Mouse (Mus musculus): Measurements from ENCODE around the gene Adamts4.
A peak's percentile ranks its signal among the peaks of the same experiment; 100 is the strongest.
"Not testable (repeated sequence)": the region's sequence is repeated elsewhere in the genome, so short reads cannot be mapped to it uniquely, and the experiment has no call there.

Adamts4 gene

GRCm38 (mm10) chr1:171279012-171279705 lies 28.9 kb downstream of the Adamts4 start:
- no peak for DNase-seq (ENCODE audit: low spot score in 2 of 2)

DNA sequence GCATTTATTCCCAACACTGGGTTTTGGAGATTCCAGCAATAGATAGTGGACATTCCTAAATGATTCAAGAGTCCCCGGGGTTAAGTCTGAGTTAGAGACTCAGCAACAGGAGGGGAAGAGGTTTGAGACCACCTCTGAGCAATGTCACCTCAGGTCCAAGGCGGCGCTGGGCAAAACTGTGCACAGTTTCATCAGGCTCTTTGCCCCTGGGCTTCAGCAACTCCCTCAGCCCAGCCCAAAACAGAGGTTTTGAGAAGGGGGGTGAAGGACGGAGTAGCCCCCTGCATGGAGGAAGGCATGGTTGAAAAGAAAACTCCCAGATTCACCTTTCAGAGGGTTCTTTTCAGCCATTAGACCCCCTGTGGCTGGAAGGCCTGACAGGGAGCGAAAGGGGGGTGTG lies 29.5 kb downstream of the Adamts4 start:
- no peak for DNase-seq (ENCODE audit: low spot score in 2 of 2)

DNA sequence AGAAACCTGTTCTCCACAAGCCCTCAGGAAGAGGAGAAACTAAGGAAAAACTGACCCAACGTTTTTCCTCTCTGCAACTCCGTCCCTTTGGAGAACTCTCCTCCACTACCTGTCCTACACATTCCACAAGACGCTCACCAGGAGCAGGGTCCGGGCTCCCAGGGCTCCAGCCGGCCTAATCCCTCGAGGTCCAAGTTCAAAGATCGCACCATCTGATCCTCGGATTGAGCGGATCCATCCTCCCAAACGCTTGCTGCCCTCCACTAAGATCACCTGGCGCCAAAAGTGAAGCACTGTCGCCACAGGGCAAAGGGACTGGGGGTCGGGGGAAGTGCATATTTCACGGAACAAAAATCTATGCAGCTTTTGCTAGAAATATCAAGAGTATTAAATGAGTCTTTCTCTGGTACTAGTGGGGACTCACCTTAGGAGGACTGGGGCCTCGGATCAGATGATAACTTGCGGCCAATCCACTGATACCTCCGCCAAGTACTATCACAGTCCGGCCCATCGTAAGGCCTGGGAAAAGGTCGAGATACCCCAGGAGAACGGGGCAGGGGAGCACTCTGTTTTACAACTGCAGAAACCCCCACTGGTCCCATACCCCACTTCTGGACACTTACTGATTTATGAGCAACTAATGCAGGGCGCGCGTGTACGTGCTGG lies 30.2 kb downstream of the Adamts4 start:
- peak in 1 of 2 experiments; percentile 2 for DNase-seq (ENCODE audit: low spot score in 2 of 2)

GRCm38 (mm10) chr1:171280916-171281527 lies 30.8 kb downstream of the Adamts4 start, which contains the start of gene Ppox:
Gene Ppox, minus strand, starts transcription at chr1:171281186.
- peak; percentile 91 to 96 for DNase-seq (ENCODE audit: low spot score in 2 of 2)

DNA sequence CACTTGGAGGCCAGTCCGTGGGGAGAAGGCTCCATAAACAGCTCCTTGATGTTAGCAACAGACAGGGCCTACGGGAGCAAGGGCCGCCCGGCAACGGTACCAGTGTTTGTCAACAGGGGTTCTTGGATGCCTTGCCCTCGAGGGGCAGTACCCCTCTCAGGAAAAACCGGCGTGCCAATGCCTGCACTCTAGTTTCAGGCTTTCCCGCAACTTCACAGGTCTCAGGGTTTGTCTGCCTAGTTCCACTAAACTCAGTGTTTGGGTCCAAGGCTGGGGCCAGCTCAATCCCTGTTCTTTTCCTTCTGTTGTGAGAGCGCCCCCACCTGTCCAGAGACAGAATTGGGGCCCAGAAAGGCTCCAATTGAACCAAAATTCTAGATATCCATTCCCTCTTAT lies 31.3 kb downstream of the Adamts4 start:
- DNase-seq (ENCODE audit: low spot score in 2 of 2) = peak; percentile 48 to 63

GRCm38 (mm10) chr1:171282086-171282805 lies 32.0 kb downstream of the Adamts4 start:
- peak in 1 of 2 experiments; percentile 0 for DNase-seq (ENCODE audit: low spot score in 2 of 2)

DNA sequence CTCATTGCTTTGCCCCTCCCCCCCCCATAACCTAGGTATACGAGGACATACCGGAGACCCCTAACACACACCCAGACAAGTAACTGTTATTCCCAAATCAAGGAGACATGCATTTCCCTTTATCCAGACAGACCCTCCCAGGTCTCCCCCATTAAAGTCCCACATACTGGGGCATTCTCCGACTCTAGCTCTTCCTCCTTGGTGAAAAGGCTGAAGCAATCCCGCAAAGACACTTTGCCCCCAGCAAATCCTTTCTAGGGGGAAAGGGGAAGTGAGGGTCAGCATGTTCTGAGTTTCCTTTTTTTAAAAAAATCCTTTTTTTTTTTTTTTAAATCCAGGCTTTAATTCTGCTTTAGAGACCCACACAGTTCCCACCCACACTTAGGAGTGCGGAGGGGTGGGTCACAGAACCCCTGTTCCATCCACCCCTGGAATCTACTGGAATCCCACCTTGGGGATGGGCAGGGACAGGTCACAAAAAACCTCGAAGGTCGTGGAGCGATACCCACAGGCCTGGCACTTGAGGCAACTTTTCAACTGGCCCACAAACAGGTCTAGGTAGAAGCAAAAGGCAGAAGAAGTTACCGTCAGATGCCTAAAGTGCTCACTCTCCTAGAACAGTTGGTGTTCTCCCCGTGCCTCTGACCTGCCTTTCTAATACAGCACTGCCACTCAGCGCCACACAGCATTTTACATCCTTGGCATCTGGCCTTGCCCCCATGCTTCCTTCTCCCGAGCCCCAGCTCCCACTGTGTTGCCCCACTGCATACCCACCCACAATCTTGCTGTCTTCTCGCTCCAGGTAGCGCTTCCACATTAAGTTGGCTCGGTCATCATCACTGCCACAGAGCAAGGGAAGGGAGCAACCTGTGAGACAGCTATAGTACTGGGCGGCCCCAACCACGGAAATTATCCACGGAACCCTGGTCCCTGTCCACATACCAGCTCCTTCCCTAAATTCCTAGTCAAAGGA lies 33.3 kb downstream of the Adamts4 start:
- DNase-seq (ENCODE audit: low spot score in 2 of 2) = peak in 1 of 2 experiments; percentile 1

DNA sequence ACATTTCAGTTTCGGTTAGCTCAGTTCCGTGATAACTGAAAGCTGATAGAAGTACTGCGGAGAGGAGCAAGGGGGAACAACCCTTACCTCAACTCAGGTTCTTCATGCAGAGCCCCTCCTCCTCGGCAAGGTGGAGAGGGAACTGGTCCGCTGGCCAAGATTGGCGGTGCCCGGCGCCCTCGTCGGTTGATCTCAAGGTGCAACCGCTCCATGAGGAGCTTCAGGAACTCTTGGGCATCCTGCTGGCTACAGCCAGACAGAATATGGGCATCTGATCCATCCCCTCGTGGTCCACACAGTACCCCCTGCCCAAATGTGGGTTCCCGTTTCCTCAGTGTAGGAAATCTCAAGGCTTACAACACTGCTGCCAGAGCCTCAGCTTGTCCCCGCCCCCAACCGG lies 34.3 kb downstream of the Adamts4 start:
- peak in 1 of 2 experiments; percentile 2 for DNase-seq (ENCODE audit: low spot score in 2 of 2)

DNA sequence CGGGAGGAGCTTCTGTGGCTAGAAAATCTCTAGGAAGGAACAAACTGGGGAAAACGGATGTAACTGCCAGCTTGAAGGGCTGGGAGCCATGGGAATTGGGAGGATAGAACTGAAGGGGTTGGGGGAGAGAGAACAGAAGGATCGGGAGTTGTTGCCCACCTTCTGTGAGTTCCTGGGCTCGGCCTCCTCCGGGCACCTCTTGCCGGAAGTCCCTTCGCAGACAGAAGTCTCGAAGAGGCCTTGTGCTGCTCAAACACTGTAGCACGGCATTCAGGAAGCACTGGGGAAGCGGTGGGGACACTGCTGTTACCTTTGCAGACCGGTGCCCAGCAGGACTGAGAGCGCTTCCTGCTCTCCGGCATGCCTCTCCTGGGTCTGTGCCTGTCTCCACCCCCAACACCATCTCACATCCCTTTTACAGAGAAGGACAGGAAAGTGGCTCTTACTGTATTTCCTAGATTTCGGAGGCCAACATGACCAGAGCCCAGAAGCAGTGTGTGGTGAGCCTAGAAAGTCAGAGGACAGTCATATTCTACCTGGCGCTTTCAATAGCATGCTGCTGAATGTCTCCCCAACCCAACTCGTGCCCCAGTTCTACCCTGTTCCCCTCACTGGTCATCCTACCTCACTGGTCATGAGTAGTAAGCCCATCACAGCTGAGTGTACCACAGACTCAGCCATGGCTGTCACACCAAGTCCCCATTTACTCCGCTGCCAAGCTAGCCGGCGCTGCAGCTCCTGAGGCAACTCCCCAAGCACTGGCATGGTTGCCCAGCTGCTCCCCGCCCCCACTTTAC lies 35.1 kb downstream of the Adamts4 start:
- DNase-seq (ENCODE audit: low spot score in 2 of 2) = peak in 1 of 2 experiments; percentile 1

GRCm38 (mm10) chr1:171286517-171286916 lies 36.3 kb downstream of the Adamts4 start:
- DNase-seq (ENCODE audit: low spot score in 2 of 2) = no peak

DNA sequence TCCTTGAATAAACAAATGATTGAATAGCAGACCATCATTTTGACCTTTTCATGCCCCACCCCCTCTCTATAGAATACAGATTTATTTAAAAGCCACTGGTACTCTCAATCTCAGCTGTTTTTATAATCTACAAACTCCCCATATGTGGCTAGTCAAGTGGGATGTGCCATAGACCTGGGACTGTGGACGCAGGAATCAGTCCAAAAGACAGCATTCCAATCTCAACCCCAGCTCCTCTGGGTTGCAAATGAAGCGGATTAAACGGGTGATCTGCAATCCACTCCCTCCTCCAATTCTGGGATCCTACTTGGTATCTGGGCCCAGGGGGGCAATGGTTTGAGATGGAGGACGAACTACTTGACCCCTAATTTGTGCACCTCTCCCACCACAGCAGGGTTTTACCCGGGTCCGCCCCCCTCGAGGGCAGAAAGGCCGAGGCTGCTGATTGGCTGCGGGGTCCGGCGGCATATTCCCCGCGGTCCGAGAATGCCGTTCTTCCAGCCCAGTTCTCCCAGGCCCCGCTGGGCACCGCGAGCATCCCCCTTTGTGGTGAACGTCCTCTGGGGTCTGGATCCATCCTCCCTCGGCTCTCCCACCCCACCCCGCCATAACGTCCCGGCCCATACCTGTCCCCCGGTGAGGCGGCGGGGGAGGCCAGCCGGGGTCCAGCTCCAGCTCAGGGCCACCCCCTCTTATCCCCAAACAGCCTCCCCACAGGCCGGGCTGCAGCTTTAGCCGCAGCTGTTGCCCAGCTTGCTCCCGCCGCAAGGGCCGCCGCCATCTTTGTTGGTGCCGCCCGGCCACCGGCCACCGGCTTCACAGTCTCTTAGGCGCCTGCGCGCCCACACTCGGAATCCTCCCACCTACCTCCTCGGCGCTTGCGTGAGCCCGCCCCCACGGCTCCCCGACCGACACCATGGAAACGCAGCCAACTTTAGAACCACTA lies 37.2 kb downstream of the Adamts4 start, which contains the start of gene Usp21:
TSS of gene Usp21 (minus strand) at position 856 of the 946 bp plus-strand sequence.
- DNase-seq (ENCODE audit: low spot score in 2 of 2) = peak; percentile 93 to 95

DNA sequence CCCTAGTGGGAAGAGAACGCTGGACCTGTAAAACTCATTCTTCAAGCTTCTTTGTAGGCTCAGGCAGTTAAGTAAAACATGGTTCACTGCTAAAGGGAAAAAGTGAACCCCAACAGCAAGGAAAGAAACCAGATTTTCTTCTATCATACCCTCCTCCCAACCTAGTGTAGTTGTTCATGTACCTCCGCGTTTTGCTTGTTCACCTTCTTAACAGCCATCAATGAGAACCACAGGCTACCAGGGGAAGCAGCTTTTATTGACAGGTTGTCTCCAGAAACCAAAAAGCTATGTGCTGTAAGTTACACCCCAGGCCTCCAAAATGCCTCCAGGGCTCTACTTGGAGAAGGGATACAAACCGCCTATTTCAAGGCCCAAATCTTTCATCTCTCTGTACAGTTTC lies 38.1 kb downstream of the Adamts4 start:
- DNase-seq (ENCODE audit: low spot score in 2 of 2) = no peak

DNA sequence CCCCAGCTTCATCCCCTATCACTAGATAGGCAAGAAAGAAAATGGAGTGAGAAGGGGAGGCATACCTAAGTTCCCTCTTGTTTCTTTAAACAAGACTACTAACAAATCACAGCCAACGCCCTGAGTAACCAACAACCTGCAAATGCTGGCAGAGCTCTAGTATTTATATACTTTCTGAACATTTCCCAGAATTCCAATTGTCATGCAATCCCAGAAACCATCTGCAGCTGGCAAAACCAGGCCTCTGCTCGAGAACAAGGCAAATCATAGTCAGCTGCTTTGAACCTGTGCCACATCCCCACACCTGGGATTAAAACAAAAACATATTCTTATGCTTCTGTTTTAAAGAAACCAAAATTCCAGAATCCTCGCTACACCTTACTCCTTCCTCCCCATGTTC lies 43.1 kb downstream of the Adamts4 start:
- no peak for DNase-seq (ENCODE audit: low spot score in 2 of 2)

DNA sequence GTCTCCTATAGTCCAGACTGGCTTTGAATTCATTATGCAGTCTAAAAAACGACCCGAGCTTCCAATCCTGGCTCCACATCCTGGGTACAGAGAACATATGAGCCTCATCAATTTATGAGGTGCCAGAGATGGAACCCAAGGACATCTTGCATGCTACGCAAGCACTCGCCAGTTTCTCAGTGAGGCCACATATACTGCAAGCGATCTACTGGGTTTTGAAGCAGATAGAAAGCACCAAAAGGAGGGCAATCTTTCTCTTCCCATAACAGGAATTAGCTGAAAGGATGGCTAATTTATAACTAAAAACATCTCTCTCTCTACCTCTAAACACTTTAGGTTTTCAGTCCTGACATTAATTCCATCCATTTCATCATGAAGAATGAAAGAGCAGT lies 43.7 kb downstream of the Adamts4 start:
- no peak for DNase-seq (ENCODE audit: low spot score in 2 of 2)

DNA sequence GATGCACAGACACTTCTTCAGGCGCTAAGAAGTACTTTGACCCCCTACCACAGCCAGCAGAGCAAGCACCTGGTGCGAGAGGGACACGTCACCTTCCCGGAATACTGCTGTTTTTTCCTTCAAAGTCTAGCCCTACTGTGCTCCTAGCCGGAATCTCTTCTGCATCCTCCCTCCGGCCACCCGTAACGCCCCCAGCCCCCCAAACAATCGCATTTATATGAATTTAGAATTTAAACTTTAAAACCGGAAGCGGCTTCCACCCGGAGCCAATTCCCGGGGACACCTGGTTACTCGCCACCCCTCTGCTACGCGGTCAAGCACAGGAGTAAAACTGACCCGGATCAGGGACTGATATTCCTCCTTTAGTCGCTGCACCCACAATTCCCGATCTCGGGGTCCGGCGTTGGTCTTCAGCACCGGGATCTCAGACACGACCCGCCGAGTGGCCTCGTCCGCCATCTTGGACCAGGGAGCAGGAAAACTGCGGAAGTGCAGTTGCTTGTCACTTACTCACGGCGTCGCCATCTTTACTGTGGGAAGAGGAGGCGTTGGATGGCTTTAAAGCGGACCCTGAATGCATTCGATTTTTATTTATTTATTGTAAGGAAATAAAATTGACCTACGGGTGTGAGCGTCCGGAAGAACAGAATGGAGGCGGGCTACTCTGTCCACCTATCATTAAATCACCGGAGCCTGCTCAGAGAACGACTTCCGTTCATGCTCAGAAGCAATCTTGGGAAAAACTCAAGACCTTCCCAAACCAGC lies 44.3 kb downstream of the Adamts4 start, which contains the start of gene Ufc1:
TSS of gene Ufc1 (minus strand) at position 727 of the 765 bp plus-strand sequence.
- peak; percentile 68 to 78 for DNase-seq (ENCODE audit: low spot score in 2 of 2)

DNA sequence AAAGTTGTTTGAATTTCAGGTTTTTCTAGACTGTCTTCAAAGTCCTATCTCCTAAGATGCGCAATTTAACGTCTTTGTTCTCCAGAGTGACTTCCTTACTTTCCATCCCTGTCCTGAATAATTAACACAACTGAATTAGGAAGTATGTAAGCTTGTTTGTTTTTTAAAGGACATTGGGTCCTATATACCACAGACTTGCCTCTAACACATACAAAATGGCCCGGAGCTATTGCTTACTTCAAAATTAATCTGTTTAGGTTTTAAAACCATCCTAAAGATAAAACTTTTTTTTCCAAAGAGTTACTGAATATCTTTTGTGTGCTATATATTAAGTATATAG lies 44.8 kb downstream of the Adamts4 start:
- no peak for DNase-seq (ENCODE audit: low spot score in 2 of 2)

DNA sequence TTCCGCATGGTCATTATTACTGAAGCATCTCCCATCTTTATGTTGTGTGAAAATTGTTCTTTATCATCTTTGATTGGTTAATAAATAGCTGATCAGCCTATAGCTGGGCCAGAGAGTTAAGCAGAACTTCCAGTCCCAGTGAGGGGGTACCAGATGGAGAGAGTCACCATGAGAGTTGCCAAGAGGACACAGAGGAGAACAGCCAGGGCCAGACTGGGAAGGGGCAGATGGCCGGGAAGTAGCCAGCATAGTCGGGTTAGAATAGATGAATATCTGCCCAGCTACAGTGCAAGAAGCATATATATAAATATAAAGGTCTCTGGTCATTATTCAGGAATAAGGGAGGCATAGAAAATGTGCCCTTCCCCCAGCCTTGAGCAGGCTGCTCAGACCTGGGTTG lies 48.0 kb downstream of the Adamts4 start:
- DNase-seq (ENCODE audit: low spot score in 2 of 2) = no peak

- not testable (repeated sequence) for DNase-seq (ENCODE audit: low spot score in 2 of 2)
These were observed 55.9 kb downstream of the Adamts4 start for GRCm38 (mm10) chr1:171306157-171306556.

Data from right cerebral cortex, postnatal 36 days (tissue).